Mouse (Mus musculus) G1E (cell line): ENCODE data around the gene Wdr4. TPM values are rescaled to one million over a fixed set of nuclear protein-coding genes. Genes with fewer than 3 reads are reported as not detected.

ENCODE experiments used
- ATAC-seq: 2 replicates; pipeline ENCODE4 v1.8.0; 2016; ENCODE audit warnings: mild to moderate bottlenecking; ENCODE audit not compliant: insufficient number of reproducible peaks, poor library complexity, low FRiP score, severe bottlenecking; ENCODE audit errors: extremely low read depth
- DNase-seq: peaks from one replicate; pipeline ENCODE4 v3.0.0; 2012; ENCODE audit warnings: low spot score
- H3K27me3 ChIP-seq: 2 replicates; pipeline ENCODE4 v1.6.1; 2012; ENCODE audit warnings: mild to moderate bottlenecking, low read length, inconsistent platforms; ENCODE audit not compliant: insufficient read depth
- H3K36me3 ChIP-seq: replicated peaks from 2 replicates; pipeline ENCODE3; 2012; ENCODE audit warnings: mild to moderate bottlenecking, inconsistent platforms
- H3K4me1 ChIP-seq: 2 replicates; pipeline ENCODE4 v1.6.1; 2012; ENCODE audit warnings: low read depth, low read length, inconsistent platforms, mixed read lengths; ENCODE audit not compliant: insufficient read depth
- H3K4me3 ChIP-seq: 2 replicates; pipeline ENCODE4 v1.5.1; 2012; ENCODE audit warnings: low read depth, mild to moderate bottlenecking, inconsistent platforms, low read length, moderate library complexity, mixed read lengths
- H3K9me3 ChIP-seq: replicated peaks from 2 replicates; pipeline ENCODE4 v1.6.1; 2012; ENCODE audit warnings: inconsistent platforms
- CTCF ChIP-seq: IDR thresholded peaks from 2 replicates; pipeline ENCODE4 v1.5.1; 2012; ENCODE audit warnings: low read depth, low read length, inconsistent platforms, mixed read lengths
- GATA1 ChIP-seq: IDR thresholded peaks from 2 replicates; pipeline ENCODE4 v1.6.1; 2012; ENCODE audit warnings: borderline replicate concordance, low read length, inconsistent platforms, mixed read lengths
- GATA2 ChIP-seq: IDR thresholded peaks from 2 replicates; pipeline ENCODE4 v1.6.1; 2012; ENCODE audit warnings: low read depth, low read length, inconsistent platforms, borderline replicate concordance
- POLR2AphosphoS5 ChIP-seq: IDR thresholded peaks from 2 replicates; pipeline ENCODE4 v1.6.1; 2012; ENCODE audit warnings: low read depth, low read length, inconsistent platforms; ENCODE audit not compliant: insufficient replicate concordance
- TAL1 ChIP-seq: conservative IDR thresholded peaks from 2 replicates; pipeline ENCODE4 v1.6.1; 2012; ENCODE audit warnings: low read depth, low read length, inconsistent platforms, mixed read lengths
- polyA plus RNA-seq: library from polyadenylated mRNA; stranded (reverse); fragments of >175 nt; gene quantifications from 2 replicates; pipeline ENCODE4 v1.2.3, GENCODE M21; 2012
- total RNA-seq, 2 experiments: library from RNA; stranded (forward) in 1 of 2; stranded (reverse) in 1 of 2; fragments of 200-1000 nt in 1 of 2; fragments of >200 nt in 1 of 2; fragmentation: Nextera tagmentation in 1 of 2; gene quantifications; 2 replicates each; pipeline ENCODE4 v1.2.3; 2014 to 2017

Wdr4 gene
- total and polyA plus RNA-seq, 3 experiments = 18.4 to 51.0 (median 21.2) TPM

DNA sequence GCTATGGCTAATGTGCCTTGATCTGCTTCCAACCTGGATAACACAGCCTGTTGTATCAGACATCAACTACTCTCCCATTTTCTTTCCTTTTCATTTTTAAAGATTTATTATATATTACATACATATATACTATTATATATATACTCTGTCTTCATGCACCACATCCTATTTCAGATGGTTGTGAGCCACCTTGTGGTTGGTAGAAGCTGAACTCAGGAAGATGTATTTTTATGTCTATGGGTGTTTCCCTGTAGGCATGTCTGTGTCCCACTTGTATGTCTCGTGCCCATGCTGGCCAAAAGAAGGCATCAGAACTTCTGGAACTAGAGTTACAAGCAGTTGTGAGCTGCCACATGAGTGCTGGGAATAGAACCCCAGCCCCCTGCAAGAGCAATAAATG lies 71.3 kb downstream of the Wdr4 start:
- DNase-seq (no peak), ATAC-seq (no peak)
- no peak for TF ChIP-seq GATA1
- no peak for TF ChIP-seq CTCF
- no peak for TF ChIP-seq POLR2AphosphoS5
- no peak for TF ChIP-seq GATA2
- no peak for TF ChIP-seq TAL1
- H3K36me3 ChIP-seq = no peaks in the 10 kb centered on the region
- H3K9me3 ChIP-seq = 0 out of 2 replicates have a peak, but pooled peaks cover 6% of the 10 kb centered on the region
- H3K27me3 ChIP-seq = no peaks in the 10 kb centered on the region
- H3K4me3 ChIP-seq = no peak overlapping the region
- H3K4me1 ChIP-seq = no peaks in the 10 kb centered on the region

GRCm38 (mm10) chr17:31447766-31448165 lies 72.0 kb downstream of the Wdr4 start:
- H3K27me3 ChIP-seq = no peaks in the 10 kb centered on the region
- peaks cover 8% of the 10 kb centered on the region; the same call in 1 of the 2 replicates for H3K9me3 ChIP-seq
- H3K4me1 ChIP-seq = no peaks in the 10 kb centered on the region
- H3K4me3 ChIP-seq = no peak overlapping the region
- no peaks in the 10 kb centered on the region for H3K36me3 ChIP-seq
- DNase-seq (no peak), ATAC-seq (no peak)
- TF ChIP-seq CTCF (no peak), GATA2 (no peak), TAL1 (no peak), GATA1 (no peak), POLR2AphosphoS5 (no peak)

DNA sequence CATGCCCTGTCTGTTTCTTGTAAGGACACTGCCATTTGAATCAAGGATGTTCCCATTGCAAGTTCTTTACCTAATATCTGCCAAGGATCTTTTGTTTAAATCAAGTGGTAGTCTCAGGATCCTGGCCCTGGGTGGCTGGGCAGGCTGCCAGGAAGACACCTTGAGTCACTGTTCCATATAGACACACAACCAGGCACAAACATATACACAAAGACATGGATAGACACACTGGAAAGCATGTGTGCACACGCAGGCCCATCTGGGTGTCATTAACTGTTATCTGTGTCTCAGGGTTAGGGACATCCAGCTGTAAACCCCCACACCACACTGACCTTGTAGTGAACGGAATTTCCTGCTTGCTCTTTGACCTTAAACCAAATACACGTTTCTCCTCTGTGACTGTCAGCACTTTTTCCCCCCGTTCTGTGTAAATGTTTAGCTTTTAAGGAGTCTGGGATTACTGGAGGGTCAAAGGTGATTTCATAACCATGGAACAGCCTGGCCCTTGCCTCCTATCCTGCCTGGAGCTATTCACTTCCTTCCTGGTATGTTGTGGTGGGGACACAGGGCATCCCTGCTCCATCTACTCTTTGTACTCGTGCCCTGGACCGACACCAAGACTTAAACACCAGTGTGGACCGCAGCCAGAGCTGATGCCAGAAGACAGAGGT lies 74.6 kb downstream of the Wdr4 start:
- Histone ChIP-seq H3K27me3 (no peaks in the 10 kb centered on the region), H3K4me1 (no peaks in the 10 kb centered on the region), H3K4me3 (no peak overlapping the region), H3K36me3 (no peaks in the 10 kb centered on the region), H3K9me3 (peaks cover 11% of the 10 kb centered on the region; the same call in 1 of the 2 replicates)
- DNase-seq (no peak), ATAC-seq (no peak)
- TF ChIP-seq GATA2 (no peak), POLR2AphosphoS5 (no peak), GATA1 (no peak), CTCF (no peak)

Other genes starting within 250 kb of the Wdr4 start
- not detected in 2 replicates for gene Rsph1, start 242.6 kb downstream of the Wdr4 start, total RNA-seq (2014; fragmentation: Nextera tagmentation)
- not detected in 2 replicates for gene Rsph1, start 242.6 kb downstream of the Wdr4 start, total RNA-seq (2017)
- gene Rsph1, start 242.6 kb downstream of the Wdr4 start, polyA plus RNA-seq = not detected in 2 replicates
- not detected in 2 replicates for gene Slc37a1, start 233.2 kb downstream of the Wdr4 start, total RNA-seq (2014; fragmentation: Nextera tagmentation)
- gene Slc37a1, start 233.2 kb downstream of the Wdr4 start, total RNA-seq (2017) = 0.12 and 0.38 TPM in 2 replicates
- not detected in 2 replicates for gene Slc37a1, start 233.2 kb downstream of the Wdr4 start, polyA plus RNA-seq
- gene Pde9a, start 133.8 kb downstream of the Wdr4 start, total RNA-seq (2014; fragmentation: Nextera tagmentation) = not detected in 2 replicates
- gene Pde9a, start 133.8 kb downstream of the Wdr4 start, total RNA-seq (2017) = 0.16 TPM in 1 of 2 replicates, not detected in the other
- not detected in 2 replicates for gene Pde9a, start 133.8 kb downstream of the Wdr4 start, polyA plus RNA-seq
- 180 and 181 TPM in 2 replicates for gene Ndufv3, start 135 bp upstream of the Wdr4 start, total RNA-seq (2014; fragmentation: Nextera tagmentation)
- 693 and 773 TPM in 2 replicates for gene Ndufv3, start 135 bp upstream of the Wdr4 start, total RNA-seq (2017)
- gene Ndufv3, start 135 bp upstream of the Wdr4 start, polyA plus RNA-seq = 528 and 713 TPM in 2 replicates
- 30.4 and 34.8 TPM in 2 replicates for gene Pknox1, start 44.8 kb upstream of the Wdr4 start, total RNA-seq (2014; fragmentation: Nextera tagmentation)
- 25.1 and 29.0 TPM in 2 replicates for gene Pknox1, start 44.8 kb upstream of the Wdr4 start, total RNA-seq (2017)
- gene Pknox1, start 44.8 kb upstream of the Wdr4 start, polyA plus RNA-seq = 6.2 and 8.5 TPM in 2 replicates
- not detected in 2 replicates for gene Cbs, start 117.3 kb upstream of the Wdr4 start, total RNA-seq (2014; fragmentation: Nextera tagmentation)
- 0.05 and 0.12 TPM in 2 replicates for gene Cbs, start 117.3 kb upstream of the Wdr4 start, total RNA-seq (2017)
- gene Cbs, start 117.3 kb upstream of the Wdr4 start, polyA plus RNA-seq = not detected in 2 replicates
- 72.5 and 104 TPM in 2 replicates for gene U2af1, start 138.9 kb upstream of the Wdr4 start, total RNA-seq (2014; fragmentation: Nextera tagmentation)
- 259 and 261 TPM in 2 replicates for gene U2af1, start 138.9 kb upstream of the Wdr4 start, total RNA-seq (2017)
- gene U2af1, start 138.9 kb upstream of the Wdr4 start, polyA plus RNA-seq = 124 and 130 TPM in 2 replicates
- not detected in 2 replicates for gene Cryaa, start 157.8 kb upstream of the Wdr4 start, total RNA-seq (2014; fragmentation: Nextera tagmentation)
- not detected in 2 replicates for gene Cryaa, start 157.8 kb upstream of the Wdr4 start, total RNA-seq (2017)
- not detected in 2 replicates for gene Cryaa, start 157.8 kb upstream of the Wdr4 start, polyA plus RNA-seq